8 mouse cellular contexts compared by ENCODE assay signal in the genomic region with DNA sequence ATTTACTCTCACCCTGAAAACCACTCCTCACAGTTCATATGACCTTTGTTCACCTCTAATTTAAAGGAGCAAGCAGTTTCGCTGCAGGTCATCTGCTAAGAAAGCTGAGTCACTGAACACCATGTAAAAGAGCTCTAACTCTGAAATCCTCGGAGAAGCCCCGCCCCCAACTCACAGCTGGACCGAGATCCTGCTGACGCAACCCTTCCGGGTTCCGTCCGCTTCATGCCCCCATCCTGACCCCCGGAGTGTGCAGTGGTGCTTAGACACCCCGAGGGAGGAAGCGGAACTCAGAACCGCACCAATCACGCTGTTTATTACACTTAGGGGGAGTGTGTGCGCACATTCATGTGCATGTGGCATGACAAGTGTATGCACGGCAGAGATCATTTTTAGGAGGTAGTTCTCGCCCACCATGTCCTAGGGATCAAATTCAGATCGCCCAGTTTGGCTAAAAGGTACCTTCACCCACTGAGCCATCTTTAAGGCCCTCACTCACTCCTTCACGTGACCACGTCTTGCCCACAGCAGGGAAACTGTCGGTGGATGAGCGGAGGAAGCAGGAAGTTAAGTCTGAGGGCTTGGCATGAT. TPM values are rescaled to one million over a fixed set of nuclear protein-coding genes. Genes with fewer than 3 reads are reported as not detected.
DNase-seq lines count a peak whose midpoint lies in the region; ATAC-seq lines count a peak whose summit lies in the region.

No protein-coding gene starts in this region.

- peak overlapping the region; percentile 31 for H3K4me3 ChIP-seq in embryonic facial prominence, embryonic 12.5 days
- H3K4me3 ChIP-seq in heart, embryonic 12.5 days: peak overlapping the region; percentile 43
- peak overlapping the region; percentile 30 for H3K4me3 ChIP-seq in kidney, embryonic 14.5 days (ENCODE audit: low read length)

- ATAC-seq in activated CD4-positive, CD25-positive, alpha-beta regulatory T cell, adult 4 months: peak; percentile 86
- no peak for ATAC-seq in embryonic facial prominence, embryonic 12.5 days (ENCODE audit: insufficient number of reproducible peaks, insufficient read depth, low FRiP score, low TSS enrichment)
- ATAC-seq in heart, embryonic 12.5 days (ENCODE audit: insufficient number of reproducible peaks, low FRiP score): peak; percentile 75
- ATAC-seq in kidney, embryonic 14.5 days (ENCODE audit: low FRiP score, low TSS enrichment): peak; percentile 60

- WGBS in embryonic facial prominence, embryonic 12.5 days: 23% methylated on average over 21 of the region's 21 CpGs
- WGBS in heart, embryonic 12.5 days: 21% methylated on average over 21 of the region's 21 CpGs
- WGBS in kidney, embryonic 14.5 days: 18% methylated on average over 21 of the region's 21 CpGs

- H3K4me2 ChIP-seq in embryonic facial prominence, embryonic 12.5 days (replicated peaks): peak overlapping the region; percentile 51
- H3K4me2 ChIP-seq in heart, embryonic 12.5 days: peak overlapping the region; percentile 72
- H3K4me2 ChIP-seq in kidney, embryonic 14.5 days (replicated peaks; ENCODE audit: low read depth, low read length): peak overlapping the region; percentile 45

- H3K9ac ChIP-seq in embryonic facial prominence, embryonic 12.5 days: 0 out of 2 replicates have a peak overlapping the region, but pooled peaks have one; percentile 19
- H3K9ac ChIP-seq in heart, embryonic 12.5 days: peak overlapping the region; percentile 24; the same call in 1 of the 2 replicates
- no peak overlapping the region for H3K9ac ChIP-seq in kidney, embryonic 14.5 days (ENCODE audit: low read depth, low read length)

- no peaks in the 10 kb centered on the region for H3K9me3 ChIP-seq in embryonic facial prominence, embryonic 12.5 days
- no peaks in the 10 kb centered on the region for H3K9me3 ChIP-seq in heart, embryonic 12.5 days (replicated peaks)
- no peaks in the 10 kb centered on the region for H3K9me3 ChIP-seq in kidney, embryonic 14.5 days (ENCODE audit: control insufficient read depth, low read length)

- no peaks in the 10 kb centered on the region for H3K36me3 ChIP-seq in embryonic facial prominence, embryonic 12.5 days
- no peaks in the 10 kb centered on the region for H3K36me3 ChIP-seq in heart, embryonic 12.5 days
- no peaks in the 10 kb centered on the region for H3K36me3 ChIP-seq in kidney, embryonic 14.5 days (ENCODE audit: control insufficient read depth, insufficient read depth, low read length)

- DNase-seq in lung, postnatal 14 days: peak; percentile 77
- peak; percentile 72 to 73 for DNase-seq in spleen, adult 18-20 months
- DNase-seq in cerebellum, adult 9-11 months: no peak
- no peak for DNase-seq in cerebellum, adult 11 months

- peaks cover 17% of the 10 kb centered on the region for H3K27me3 ChIP-seq in embryonic facial prominence, embryonic 12.5 days
- H3K27me3 ChIP-seq in heart, embryonic 12.5 days (replicated peaks): peaks cover 17% of the 10 kb centered on the region
- peaks cover 16% of the 10 kb centered on the region; the same call in 1 of the 2 replicates for H3K27me3 ChIP-seq in kidney, embryonic 14.5 days (ENCODE audit: control insufficient read depth, insufficient read depth, low read length)

- peaks cover 20% of the 10 kb centered on the region for H3K4me1 ChIP-seq in embryonic facial prominence, embryonic 12.5 days
- peaks cover 30% of the 10 kb centered on the region for H3K4me1 ChIP-seq in heart, embryonic 12.5 days (replicated peaks)
- H3K4me1 ChIP-seq in kidney, embryonic 14.5 days (ENCODE audit: control insufficient read depth, insufficient read depth, low read length): 0 out of 2 replicates have a peak, but pooled peaks cover 7% of the 10 kb centered on the region

- H3K27ac ChIP-seq in embryonic facial prominence, embryonic 12.5 days: no peak overlapping the region
- H3K27ac ChIP-seq in heart, embryonic 12.5 days (ENCODE audit: poor library complexity, severe bottlenecking): no peak overlapping the region
- no peak overlapping the region for H3K27ac ChIP-seq in kidney, embryonic 14.5 days (ENCODE audit: low read depth, low read length)

RNA-seq across cellular contexts. Expression of a gene that starts 12.3 kb away (rescaled TPM):
- 1 to 10 TPM; 3.0 to 4.2 TPM for polyA plus RNA-seq in activated CD4-positive, CD25-positive, alpha-beta regulatory T cell, adult 4 months (2017; shearing (Covaris generic))
- polyA plus RNA-seq in embryonic facial prominence, embryonic 12.5 days (2016; fragmentation: Nextera tagmentation; extraction: Ambion mirVana): 73.2 and 73.3 TPM in 2 replicates
- 129 and 209 TPM in 2 replicates for polyA plus RNA-seq in heart, embryonic 12.5 days (2016; fragmentation: Nextera tagmentation; extraction: Ambion mirVana)
- 123 and 166 TPM in 2 replicates for polyA plus RNA-seq in kidney, embryonic 14.5 days (2014; fragmentation: Nextera tagmentation; extraction: Ambion mirVana)

RNA-seq across cellular contexts. Expression of a gene that starts 18.7 kb away (rescaled TPM):
- polyA plus RNA-seq in activated CD4-positive, CD25-positive, alpha-beta regulatory T cell, adult 4 months (2017; shearing (Covaris generic)): not detected
- 28.6 and 37.7 TPM in 2 replicates for polyA plus RNA-seq in embryonic facial prominence, embryonic 12.5 days (2016; fragmentation: Nextera tagmentation; extraction: Ambion mirVana)
- 23.6 and 39.2 TPM in 2 replicates for polyA plus RNA-seq in heart, embryonic 12.5 days (2016; fragmentation: Nextera tagmentation; extraction: Ambion mirVana)
- polyA plus RNA-seq in kidney, embryonic 14.5 days (2014; fragmentation: Nextera tagmentation; extraction: Ambion mirVana): 58.3 and 67.5 TPM in 2 replicates

RNA-seq across cellular contexts. Expression of a gene that starts 23.2 kb away (rescaled TPM):
- 10 to 100 TPM; 30.7 to 33.1 TPM for polyA plus RNA-seq in activated CD4-positive, CD25-positive, alpha-beta regulatory T cell, adult 4 months (2017; shearing (Covaris generic))
- 110 TPM in 2 replicates for polyA plus RNA-seq in embryonic facial prominence, embryonic 12.5 days (2016; fragmentation: Nextera tagmentation; extraction: Ambion mirVana)
- 71.6 and 73.6 TPM in 2 replicates for polyA plus RNA-seq in heart, embryonic 12.5 days (2016; fragmentation: Nextera tagmentation; extraction: Ambion mirVana)
- polyA plus RNA-seq in kidney, embryonic 14.5 days (2014; fragmentation: Nextera tagmentation; extraction: Ambion mirVana): 51.8 and 103 TPM in 2 replicates

RNA-seq across cellular contexts. Expression of a gene that starts 38.8 kb away (rescaled TPM):
- polyA plus RNA-seq in activated CD4-positive, CD25-positive, alpha-beta regulatory T cell, adult 4 months (2017; shearing (Covaris generic)): not detected
- 4.7 and 5.7 TPM in 2 replicates for polyA plus RNA-seq in embryonic facial prominence, embryonic 12.5 days (2016; fragmentation: Nextera tagmentation; extraction: Ambion mirVana)
- polyA plus RNA-seq in heart, embryonic 12.5 days (2016; fragmentation: Nextera tagmentation; extraction: Ambion mirVana): 24.7 and 25.0 TPM in 2 replicates
- 0.60 and 1.7 TPM in 2 replicates for polyA plus RNA-seq in kidney, embryonic 14.5 days (2014; fragmentation: Nextera tagmentation; extraction: Ambion mirVana)

RNA-seq across cellular contexts. Expression of a gene that starts 54.2 kb away (rescaled TPM):
- polyA plus RNA-seq in activated CD4-positive, CD25-positive, alpha-beta regulatory T cell, adult 4 months (2017; shearing (Covaris generic)): not detected
- not detected in 2 replicates for polyA plus RNA-seq in embryonic facial prominence, embryonic 12.5 days (2016; fragmentation: Nextera tagmentation; extraction: Ambion mirVana)
- not detected in 2 replicates for polyA plus RNA-seq in heart, embryonic 12.5 days (2016; fragmentation: Nextera tagmentation; extraction: Ambion mirVana)
- not detected in 2 replicates for polyA plus RNA-seq in kidney, embryonic 14.5 days (2014; fragmentation: Nextera tagmentation; extraction: Ambion mirVana)

Comparison
In these comparisons a context has a peak if more than half of its experiments do, and no peak if none do; other contexts are left out.
1. DNase-seq: peak in lung, postnatal 14 days (single experiment) and spleen, adult 18-20 months (2 of 2); none in cerebellum, adult 9-11 months (single experiment) and cerebellum, adult 11 months (single experiment).
2. RNA of a gene that starts 12.3 kb away (polyA plus RNA-seq): 129 to 209 TPM in heart, embryonic 12.5 days, 123 to 166 TPM in kidney, embryonic 14.5 days and 73.2 to 73.3 TPM in embryonic facial prominence, embryonic 12.5 days; 3.0 to 4.2 TPM in activated CD4-positive, CD25-positive, alpha-beta regulatory T cell, adult 4 months; every median in the first group is over 10 times any median in the second.
3. RNA of a gene that starts 18.7 kb away (polyA plus RNA-seq): 58.3 to 67.5 TPM in kidney, embryonic 14.5 days, 23.6 to 39.2 TPM in heart, embryonic 12.5 days and 28.6 to 37.7 TPM in embryonic facial prominence, embryonic 12.5 days; not detected in activated CD4-positive, CD25-positive, alpha-beta regulatory T cell, adult 4 months; every median in the first group is over 10 times any median in the second.
4. Peak in every context shown above with its lines, with median percentiles within 50 percentile points of each other: H3K4me2 ChIP-seq and H3K4me3 ChIP-seq.